Mouse (Mus musculus) liver, adult (tissue): Measurements from ENCODE around the gene Tbc1d1.
A peak's percentile ranks its signal among the peaks of the same experiment; 100 is the strongest.

ENCODE experiments used
- GATA4 ChIP-seq: IDR thresholded peaks from 2 replicates; pipeline ENCODE4 v1.6.1; 2014; ENCODE audit warnings: mild to moderate bottlenecking, low read length; ENCODE audit not compliant: insufficient replicate concordance

The Tbc1d1 gene

DNA sequence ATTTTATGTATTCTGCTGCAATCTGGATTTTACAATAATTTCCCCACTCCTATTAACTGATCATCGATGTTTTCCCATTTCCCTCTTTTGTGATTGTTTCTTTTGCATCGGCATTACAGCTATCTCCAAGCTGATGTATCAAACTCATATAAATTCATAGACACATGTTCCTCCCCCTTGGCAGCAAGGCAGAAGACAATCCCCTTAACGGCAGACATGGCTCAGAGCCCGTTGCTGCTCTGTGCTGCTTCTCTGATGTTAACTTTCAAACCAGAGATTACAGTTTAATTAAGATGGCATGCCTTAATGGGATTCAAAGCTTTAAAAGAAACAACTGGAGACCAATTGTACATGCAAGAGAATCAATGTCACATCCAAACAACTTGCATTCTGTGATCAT lies 27.6 kb downstream of the Tbc1d1 start:
- TF ChIP-seq GATA4: no peak

DNA sequence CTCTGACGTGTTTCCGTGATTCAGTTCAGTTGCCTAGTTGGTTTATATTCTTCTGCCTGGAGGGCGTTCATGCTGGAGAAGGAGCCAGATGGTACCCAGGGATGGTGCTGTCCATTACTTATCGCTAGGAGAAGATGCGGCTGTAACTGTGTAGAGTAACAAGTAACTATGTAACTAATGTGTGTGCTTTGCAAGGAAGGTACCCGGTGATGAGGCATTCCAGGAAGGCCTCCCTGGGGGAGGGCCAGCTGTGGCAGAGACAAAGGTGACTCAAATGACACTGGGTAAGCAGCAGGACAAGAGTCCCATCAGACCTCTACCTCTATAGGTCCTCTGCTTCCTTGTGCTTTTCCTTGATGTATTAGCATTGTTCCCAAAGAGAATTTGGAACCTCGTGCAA lies 29.2 kb downstream of the Tbc1d1 start:
- no peak for TF ChIP-seq GATA4

DNA sequence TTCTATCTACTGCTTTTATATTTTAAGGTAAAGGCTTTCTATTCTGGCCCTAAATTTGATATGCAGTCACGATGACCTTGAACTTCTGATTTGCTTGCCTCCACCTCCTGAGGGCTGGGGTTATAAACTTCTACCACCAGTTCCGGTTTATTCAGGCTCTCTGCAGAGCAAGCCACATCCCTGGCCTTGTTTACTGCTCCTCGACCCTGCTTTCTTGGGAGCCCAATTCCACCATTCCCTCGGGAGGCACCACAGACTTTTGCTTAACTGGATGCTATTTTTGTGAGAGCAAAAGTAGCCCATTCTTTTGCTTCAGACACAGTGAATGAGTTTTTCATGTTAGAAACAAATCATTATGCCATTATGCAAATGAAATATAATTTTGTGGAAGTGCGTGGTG lies 30.5 kb downstream of the Tbc1d1 start:
- no peak for TF ChIP-seq GATA4

DNA sequence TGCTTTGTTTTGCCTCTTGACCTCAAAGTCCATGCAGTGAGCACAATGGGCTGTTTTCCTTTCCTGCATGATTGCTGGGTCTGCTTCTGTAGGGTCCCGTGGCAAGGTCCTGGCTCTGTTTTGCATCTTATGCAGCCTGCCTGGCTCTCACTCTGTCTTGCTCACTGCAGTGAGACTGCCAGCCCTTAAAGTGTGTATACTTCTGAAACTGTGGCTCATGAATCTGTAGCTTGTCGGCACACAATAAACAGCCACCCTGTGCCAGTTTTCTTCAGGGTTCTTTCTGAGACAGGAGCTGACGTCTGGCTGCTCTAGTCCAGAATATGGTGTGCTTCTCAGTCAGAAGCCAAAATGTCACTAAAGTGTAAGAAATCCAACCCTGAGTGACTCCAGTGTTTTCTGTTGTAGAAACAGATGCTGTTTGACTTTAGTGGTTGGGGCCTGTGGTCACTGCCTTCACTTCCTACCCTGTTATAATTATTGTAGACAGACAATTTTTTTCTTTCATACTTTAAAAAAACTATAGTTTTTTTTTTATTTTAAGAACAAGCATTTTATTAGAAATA lies 32.1 kb downstream of the Tbc1d1 start:
- no peak for TF ChIP-seq GATA4

DNA sequence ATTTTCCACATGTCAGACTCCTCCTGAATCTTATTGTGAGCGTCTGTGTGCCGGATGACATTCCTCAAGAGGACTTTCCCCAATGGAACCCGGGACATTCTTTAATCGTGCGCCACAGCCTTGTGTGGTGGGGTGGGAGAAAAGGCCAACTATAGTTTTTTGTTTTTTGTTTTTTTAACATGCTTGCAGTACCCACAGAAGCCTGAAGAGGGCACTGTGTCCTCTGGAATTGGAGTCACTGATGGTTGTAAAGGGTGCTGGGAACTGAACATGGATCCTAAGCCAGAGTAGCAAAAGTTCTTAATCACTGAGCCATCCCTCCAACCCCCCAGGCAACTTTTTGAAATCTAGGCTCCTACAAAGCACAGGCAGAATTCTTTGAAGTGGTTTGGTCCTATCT lies 34.8 kb downstream of the Tbc1d1 start:
- TF ChIP-seq GATA4: no peak

DNA sequence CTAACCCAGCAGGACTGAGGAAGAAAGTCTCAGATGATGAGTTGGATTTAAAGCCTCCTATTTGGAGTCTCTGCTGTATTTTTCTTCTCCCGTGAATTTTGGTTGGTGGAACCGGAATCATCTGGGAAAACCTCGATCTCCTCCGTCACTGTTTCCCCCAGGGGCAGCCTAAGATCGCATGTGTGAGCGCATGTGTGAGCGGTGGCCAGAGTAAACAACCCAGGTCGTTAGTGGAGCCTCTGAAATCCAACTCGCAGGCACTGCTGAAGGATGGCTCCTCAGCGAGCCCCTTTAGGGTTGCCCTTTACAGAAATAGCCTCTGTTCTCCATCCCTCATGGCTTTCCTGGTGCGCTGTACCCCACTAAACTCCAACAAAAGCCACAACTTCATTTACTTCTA lies 37.2 kb downstream of the Tbc1d1 start:
- TF ChIP-seq GATA4: no peak

DNA sequence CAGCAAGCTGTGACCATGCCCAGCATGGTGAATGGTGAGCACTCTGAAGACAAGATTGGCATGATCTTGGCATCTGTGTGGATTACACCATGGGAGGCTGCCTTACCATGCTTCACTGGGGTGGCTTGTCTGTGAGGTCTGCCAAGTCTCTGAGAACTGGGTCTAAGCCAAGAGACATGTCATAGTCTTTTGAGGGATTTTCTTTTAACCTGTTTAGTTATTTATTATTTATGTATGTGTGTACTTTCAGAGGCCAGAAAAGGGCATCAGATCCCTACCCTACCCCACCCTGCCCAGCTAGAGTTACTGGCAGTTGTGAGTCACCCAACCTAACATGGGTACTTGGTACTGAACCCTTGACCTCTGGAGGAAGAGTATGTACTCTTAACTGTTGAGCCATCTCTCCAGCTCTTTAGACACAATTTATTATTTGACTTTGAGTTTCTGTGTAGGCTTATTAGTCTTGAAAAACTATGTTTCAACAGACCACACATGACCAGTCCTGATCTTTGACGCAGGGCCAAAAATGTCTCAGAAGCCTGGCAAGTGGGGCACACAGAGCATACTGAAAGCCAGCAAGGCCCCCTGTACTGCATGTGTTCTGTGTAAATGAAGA lies 40.3 kb downstream of the Tbc1d1 start:
- no peak for TF ChIP-seq GATA4

DNA sequence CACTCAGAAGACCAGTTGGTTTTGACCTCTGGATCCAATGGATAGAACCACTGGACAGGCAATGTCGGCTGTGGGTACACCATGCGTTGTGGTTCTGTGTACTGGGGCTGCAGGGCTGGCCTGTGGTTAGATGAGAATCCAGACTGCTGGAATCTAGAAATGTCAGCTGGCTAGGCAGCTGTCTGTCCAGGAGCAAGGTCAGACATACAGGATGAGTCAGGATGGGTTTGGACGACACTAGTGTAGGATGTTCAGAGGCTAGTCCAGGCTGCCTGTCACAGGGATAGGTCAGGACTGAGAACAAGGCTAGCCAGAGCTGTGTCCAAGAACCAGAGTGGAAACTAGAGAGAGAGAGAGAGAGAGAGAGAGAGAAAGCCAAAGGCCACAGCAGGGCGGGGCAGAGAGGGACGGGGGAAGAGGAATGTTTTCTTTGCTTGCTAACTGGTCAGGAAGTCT lies 40.8 kb downstream of the Tbc1d1 start:
- TF ChIP-seq GATA4: no peak

DNA sequence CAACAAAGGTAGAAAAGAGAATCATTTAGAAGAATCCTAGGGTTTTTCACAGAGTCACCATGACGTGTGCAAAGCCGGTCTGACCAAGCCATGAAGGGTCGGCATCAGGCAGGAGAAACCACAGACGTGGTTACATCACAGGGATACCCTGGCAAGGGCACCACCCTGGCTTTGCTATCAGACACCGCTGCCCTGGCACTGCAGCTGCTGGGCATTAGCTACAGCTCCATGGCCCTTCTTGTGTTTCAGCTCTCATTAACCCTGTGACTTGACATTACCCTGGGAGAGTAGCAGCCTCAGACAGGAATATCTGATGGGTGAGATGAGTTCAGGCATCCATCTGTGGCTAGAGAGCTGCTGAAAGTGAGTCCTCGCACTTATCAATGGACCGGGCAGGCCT lies 42.5 kb downstream of the Tbc1d1 start:
- TF ChIP-seq GATA4: no peak

DNA sequence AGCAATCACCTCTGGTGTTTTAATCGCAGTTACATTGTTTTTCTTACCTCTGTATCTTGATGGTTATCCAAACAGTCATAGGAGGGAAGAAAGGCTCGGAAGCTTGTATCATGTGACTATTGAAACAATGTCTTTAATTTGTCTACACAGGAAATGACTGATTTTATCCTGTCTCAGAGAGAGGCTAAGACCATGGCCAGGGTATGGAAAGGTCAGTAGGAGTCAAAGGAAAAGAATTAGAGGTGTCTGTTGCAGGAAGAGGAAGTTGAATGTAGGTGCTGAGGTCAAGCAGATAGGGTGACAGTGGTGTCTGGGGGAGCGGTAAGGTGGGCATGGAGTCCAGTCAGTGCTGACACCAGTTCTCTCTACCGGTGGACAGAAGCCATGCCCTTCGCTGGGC lies 45.0 kb downstream of the Tbc1d1 start:
- peak; percentile 20; the same call in 1 of the 2 replicates for TF ChIP-seq GATA4

DNA sequence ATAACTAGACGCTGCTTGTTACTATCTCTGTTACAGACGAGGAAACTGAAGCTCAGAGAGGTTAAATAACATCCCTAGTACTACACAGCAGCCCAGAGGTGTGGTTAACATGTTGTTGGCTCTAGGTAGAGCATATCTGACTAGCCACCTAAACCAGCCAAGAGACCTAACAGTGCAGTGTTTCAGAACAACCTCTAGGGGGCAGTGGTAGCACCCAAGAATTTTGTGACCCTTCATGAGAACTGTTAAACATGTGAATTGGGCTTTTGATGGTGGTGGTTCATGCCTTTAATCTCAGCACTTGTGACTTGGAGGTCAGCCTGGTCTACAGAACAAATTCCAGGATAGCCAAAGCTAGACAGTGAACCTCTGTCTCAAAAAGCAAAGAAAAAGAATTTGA lies 46.2 kb downstream of the Tbc1d1 start:
- no peak for TF ChIP-seq GATA4

DNA sequence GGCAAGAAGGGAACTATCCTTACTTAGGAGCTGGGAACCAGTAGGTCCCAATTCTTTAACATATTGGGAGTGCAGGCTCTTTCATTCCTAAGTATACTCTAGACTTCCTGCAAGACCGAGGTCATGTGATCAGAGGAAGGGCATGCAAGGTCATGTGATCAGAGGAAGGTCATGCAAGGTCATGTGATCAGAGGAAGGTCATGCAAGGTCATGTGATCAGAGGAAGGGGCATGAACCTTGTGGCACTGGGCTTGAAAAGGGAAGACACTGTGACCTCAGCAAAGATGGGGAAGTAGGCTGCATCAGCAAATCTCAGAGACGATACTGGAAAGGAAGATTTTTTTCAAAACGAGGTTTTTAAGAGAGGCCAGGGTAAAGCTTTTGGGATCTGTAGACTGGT lies 49.5 kb downstream of the Tbc1d1 start:
- no peak; the same call in 1 of the 2 replicates for TF ChIP-seq GATA4

DNA sequence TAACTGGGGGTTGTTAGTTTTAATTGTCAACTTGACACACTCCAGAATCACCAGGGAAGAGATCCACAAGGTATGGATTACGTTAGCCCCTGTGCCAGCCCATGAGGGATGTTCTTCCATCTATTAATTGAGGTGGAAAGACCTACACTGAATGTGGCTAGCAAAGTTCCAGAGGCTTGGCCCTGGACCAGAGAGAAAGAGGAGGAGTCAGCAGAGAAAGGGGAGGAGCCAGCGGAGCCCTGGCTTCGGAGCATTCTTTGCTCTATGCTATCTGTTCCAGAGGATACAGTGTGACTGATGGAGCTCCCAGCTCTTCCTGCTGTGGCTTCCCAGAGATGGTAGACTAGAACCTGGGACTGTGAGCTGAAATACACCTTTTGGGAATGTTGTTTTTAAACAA lies 50.3 kb downstream of the Tbc1d1 start:
- TF ChIP-seq GATA4: no peak

DNA sequence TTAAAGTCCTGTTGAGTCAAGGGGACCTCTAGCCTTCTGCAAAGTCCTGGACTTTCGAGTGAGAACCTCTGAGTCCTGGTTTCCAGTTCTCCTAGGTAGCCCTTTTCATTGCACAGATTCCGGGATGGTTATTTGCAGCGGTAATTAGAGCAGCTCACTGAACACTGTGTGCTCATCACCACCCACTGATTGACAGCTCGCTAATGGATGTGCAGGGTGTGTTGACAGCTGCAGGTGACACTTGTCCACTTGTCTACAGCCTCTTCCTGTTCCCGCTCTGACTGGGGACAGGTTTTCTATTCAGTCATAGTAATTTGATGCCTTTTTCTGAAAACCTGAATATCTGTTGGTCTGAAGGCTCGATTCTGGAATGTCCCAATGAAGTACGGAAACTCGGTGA lies 50.8 kb downstream of the Tbc1d1 start:
- TF ChIP-seq GATA4: no peak

DNA sequence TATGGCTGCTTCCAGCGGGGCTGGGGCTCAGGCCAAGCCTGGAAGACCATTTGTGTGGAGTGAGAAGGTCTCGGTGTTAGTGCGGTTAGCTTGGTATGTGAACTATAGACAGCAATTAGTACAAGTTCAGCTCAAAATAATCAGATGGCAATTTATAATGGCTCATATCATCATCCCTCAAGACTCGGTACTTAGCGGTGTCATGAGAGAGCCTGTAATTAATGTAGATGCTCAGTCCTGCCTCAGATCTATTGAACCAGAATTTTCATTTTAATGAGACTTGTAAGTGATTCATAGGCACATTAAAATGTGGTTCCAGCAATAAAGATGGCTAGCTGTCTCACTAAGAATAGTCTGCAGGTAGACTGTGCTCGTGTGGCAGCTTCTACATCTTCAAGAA lies 51.7 kb downstream of the Tbc1d1 start:
- no peak for TF ChIP-seq GATA4

DNA sequence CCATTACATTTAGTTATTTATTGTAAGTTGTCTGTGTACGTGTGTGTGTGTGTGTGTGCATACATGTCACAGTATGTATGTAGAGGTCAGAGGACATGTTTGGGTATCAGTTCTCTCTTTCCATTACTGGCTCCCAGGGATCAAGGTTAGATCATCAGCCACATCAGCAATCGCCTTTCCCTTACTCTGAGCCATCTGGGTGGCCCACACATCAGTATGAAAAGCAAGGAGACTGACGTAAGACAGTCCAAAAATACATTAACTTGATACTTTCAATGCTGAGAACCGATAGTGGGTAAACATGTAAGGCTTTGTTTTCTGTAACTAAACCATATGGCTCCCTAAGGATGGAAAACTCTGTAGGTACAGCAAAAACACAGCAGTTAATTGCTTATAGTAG lies 54.7 kb downstream of the Tbc1d1 start:
- TF ChIP-seq GATA4: no peak

DNA sequence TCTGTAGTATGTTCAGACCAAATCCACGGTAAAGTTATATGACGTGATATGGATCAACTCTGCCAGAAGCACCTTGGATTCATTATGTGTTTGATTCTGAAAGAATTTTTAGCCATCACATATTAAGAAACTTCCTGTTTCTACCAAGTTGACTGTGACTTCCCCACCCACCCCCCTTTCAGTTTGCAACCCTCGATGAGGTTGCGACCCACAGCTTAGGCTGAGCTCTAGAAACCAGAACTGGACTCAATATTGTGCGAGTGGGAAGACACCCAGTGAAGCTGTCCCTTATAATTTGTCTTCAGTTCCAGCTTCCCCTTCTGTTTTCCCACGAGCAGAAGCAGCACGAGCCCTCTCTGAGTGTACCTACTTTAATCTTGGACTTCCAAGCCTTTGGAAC lies 55.2 kb downstream of the Tbc1d1 start:
- TF ChIP-seq GATA4: no peak

DNA sequence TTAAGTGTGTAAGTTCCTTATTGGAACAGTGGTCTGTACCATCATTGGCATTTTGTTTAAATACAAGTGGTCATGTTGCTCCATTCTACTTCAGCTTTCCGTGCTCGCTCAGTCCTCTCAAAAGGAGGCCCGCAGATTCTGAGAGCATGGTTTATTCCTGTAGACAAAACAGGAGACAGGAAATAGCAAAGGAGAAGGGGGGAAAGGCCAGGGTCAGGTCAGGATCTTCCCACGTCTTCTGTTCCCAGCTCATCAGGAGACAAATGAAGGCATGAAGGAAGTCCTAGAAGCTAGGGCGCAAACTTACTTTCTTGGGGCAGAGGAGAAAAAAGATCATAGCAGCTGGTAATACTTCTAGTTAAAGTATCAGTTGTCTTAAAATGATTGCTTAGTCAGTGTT lies 56.1 kb downstream of the Tbc1d1 start:
- no peak for TF ChIP-seq GATA4

DNA sequence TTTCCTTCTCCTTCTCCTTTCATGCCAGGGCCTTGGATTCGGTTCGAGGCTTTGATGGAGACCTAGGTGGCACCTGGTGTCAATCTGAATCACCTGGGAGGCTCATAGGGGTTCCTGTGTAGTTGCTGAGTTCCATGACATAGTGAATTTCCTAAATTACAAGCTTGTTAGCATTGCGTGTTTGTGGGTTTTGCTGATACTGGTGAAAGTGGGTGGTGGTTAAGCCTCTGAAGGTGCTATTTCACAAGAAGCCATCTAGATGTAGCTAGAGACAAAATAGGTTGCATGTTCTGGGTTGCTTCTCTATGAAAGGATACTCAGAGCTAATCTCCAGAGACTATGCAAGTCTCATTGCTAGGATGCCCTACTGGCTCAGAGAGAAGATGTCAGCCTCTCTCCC lies 56.5 kb downstream of the Tbc1d1 start:
- TF ChIP-seq GATA4: no peak
